Mouse (Mus musculus): ENCODE results near the gene Msantd2. TPM values are rescaled to one million over a fixed set of nuclear protein-coding genes. Genes with fewer than 3 reads are reported as not detected.

The Msantd2 gene
- polyA plus RNA-seq, 1 experiment from 2014 or later = 8.1 TPM

Other genes with a start within 250 kb of the Msantd2 start
- 8.9 and 10.8 TPM in 2 replicates for gene Slc37a2, start 233.6 kb upstream of the Msantd2 start, polyA plus RNA-seq (2015; fragmentation: Nextera tagmentation; extraction: Ambion mirVana)
- 3.8 and 4.3 TPM in 2 replicates for gene Ccdc15, start 140.9 kb upstream of the Msantd2 start, polyA plus RNA-seq (2015; fragmentation: Nextera tagmentation; extraction: Ambion mirVana)
- 0.05 and 0.09 TPM in 2 replicates for gene Hepacam, start 122.0 kb upstream of the Msantd2 start, polyA plus RNA-seq (2015; fragmentation: Nextera tagmentation; extraction: Ambion mirVana)
- gene Robo4, start 87.4 kb upstream of the Msantd2 start, polyA plus RNA-seq (2015; fragmentation: Nextera tagmentation; extraction: Ambion mirVana) = 11.7 and 13.9 TPM in 2 replicates
- gene Robo3, start 56.1 kb upstream of the Msantd2 start, polyA plus RNA-seq (2015; fragmentation: Nextera tagmentation; extraction: Ambion mirVana) = 0.07 TPM in 1 of 2 replicates, not detected in the other
- 49.2 and 49.4 TPM in 2 replicates for gene Esam, start 38.8 kb downstream of the Msantd2 start, polyA plus RNA-seq (2015; fragmentation: Nextera tagmentation; extraction: Ambion mirVana)
- 1.5 and 3.1 TPM in 2 replicates for gene Vsig2, start 49.9 kb downstream of the Msantd2 start, polyA plus RNA-seq (2015; fragmentation: Nextera tagmentation; extraction: Ambion mirVana)
- 2.2 and 2.3 TPM in 2 replicates for gene Nrgn, start 63.6 kb downstream of the Msantd2 start, polyA plus RNA-seq (2015; fragmentation: Nextera tagmentation; extraction: Ambion mirVana)
- 16.6 and 20.5 TPM in 2 replicates for gene Siae, start 66.4 kb downstream of the Msantd2 start, polyA plus RNA-seq (2015; fragmentation: Nextera tagmentation; extraction: Ambion mirVana)
- gene Spa17, start 124.4 kb downstream of the Msantd2 start, polyA plus RNA-seq (2015; fragmentation: Nextera tagmentation; extraction: Ambion mirVana) = 3.0 and 3.4 TPM in 2 replicates
- gene Tbrg1, start 168.0 kb downstream of the Msantd2 start, polyA plus RNA-seq (2015; fragmentation: Nextera tagmentation; extraction: Ambion mirVana) = 191 and 203 TPM in 2 replicates
- gene Panx3, start 179.9 kb downstream of the Msantd2 start, polyA plus RNA-seq (2015; fragmentation: Nextera tagmentation; extraction: Ambion mirVana) = not detected in 2 replicates
- not detected in 2 replicates for gene Olfr160, start 226.9 kb downstream of the Msantd2 start, polyA plus RNA-seq (2015; fragmentation: Nextera tagmentation; extraction: Ambion mirVana)